16 mouse cellular contexts compared by ENCODE assay signal in genomic region chr15:27160986-27161385, GRCm38 (mm10).
"Had no signal": no experiment of that assay in that cellular context is flagged by ENCODE, and none has a peak within 500 bp of the region (broad histone marks: within the 10 kb centered on the region; RNA-seq: fewer than 3 reads in every experiment).

No protein-coding gene starts in this region.

- H3K27me3 ChIP-seq: limb, embryonic 12.5 days; limb, embryonic 15.5 days; midbrain, embryonic 12.5 days; midbrain, embryonic 15.5 days; neural tube, embryonic 12.5 days; neural tube, embryonic 15.5 days; stomach, embryonic 15.5 days had no signal

- H3K4me1 ChIP-seq: limb, embryonic 12.5 days; limb, embryonic 15.5 days; midbrain, embryonic 12.5 days; midbrain, embryonic 15.5 days; neural tube, embryonic 12.5 days; neural tube, embryonic 15.5 days; stomach, embryonic 15.5 days had no signal

- DNase-seq: kidney, adult 2 months; kidney, postnatal 10 days; left cerebral cortex, postnatal 4 days; liver, postnatal 0 days; thymus, postnatal 25 days had no signal

- H3K9ac ChIP-seq: limb, embryonic 12.5 days; limb, embryonic 15.5 days; liver, embryonic 14.5 days; liver, postnatal 0 days; midbrain, embryonic 12.5 days; midbrain, embryonic 15.5 days; neural tube, embryonic 12.5 days; neural tube, embryonic 15.5 days; stomach, embryonic 15.5 days had no signal

- H3K27ac ChIP-seq: limb, embryonic 12.5 days; limb, embryonic 15.5 days; liver, embryonic 14.5 days; macrophage; midbrain, embryonic 12.5 days; midbrain, embryonic 15.5 days; neural tube, embryonic 12.5 days; neural tube, embryonic 15.5 days; stomach, embryonic 15.5 days had no signal

- H3K4me3 ChIP-seq: limb, embryonic 12.5 days; limb, embryonic 15.5 days; midbrain, embryonic 12.5 days; midbrain, embryonic 15.5 days; neural tube, embryonic 12.5 days; neural tube, embryonic 15.5 days; stomach, embryonic 15.5 days had no signal

- ATAC-seq: intestine, postnatal 0 days; liver, postnatal 0 days; midbrain, embryonic 15.5 days had no signal

- H3K36me3 ChIP-seq: limb, embryonic 12.5 days; limb, embryonic 15.5 days; midbrain, embryonic 12.5 days; midbrain, embryonic 15.5 days; neural tube, embryonic 12.5 days; neural tube, embryonic 15.5 days; stomach, embryonic 15.5 days had no signal

- H3K4me2 ChIP-seq: limb, embryonic 12.5 days; limb, embryonic 15.5 days; liver, embryonic 11.5 days; midbrain, embryonic 12.5 days; midbrain, embryonic 15.5 days; neural tube, embryonic 12.5 days; neural tube, embryonic 15.5 days; stomach, embryonic 15.5 days had no signal

- H3K9me3 ChIP-seq: limb, embryonic 12.5 days; limb, embryonic 15.5 days; midbrain, embryonic 12.5 days; midbrain, embryonic 15.5 days; neural tube, embryonic 12.5 days; neural tube, embryonic 15.5 days; stomach, embryonic 15.5 days had no signal
